Mouse (Mus musculus) CH12.LX (cell line): Measurements from ENCODE around the gene Ncf2.
A peak's percentile ranks its signal among the peaks of the same experiment; 100 is the strongest.

Experiments
- CTCF ChIP-seq, 2 experiments: IDR thresholded peaks in 1 of 2; conservative IDR thresholded peaks in 1 of 2; 2 replicates each; pipeline ENCODE4 v1.5.1; 2011 to 2012; ENCODE audit warnings: low read depth in 2 of 2, low read length in 2 of 2, improper control_type of control experiment in 1 of 2, inconsistent platforms in 1 of 2, mild to moderate bottlenecking in 1 of 2, moderate library complexity in 1 of 2
- E2F4 ChIP-seq: IDR thresholded peaks from 2 replicates; pipeline ENCODE4 v1.6.1; 2011; ENCODE audit warnings: low read depth, low read length, improper control_type of control experiment; ENCODE audit not compliant: insufficient replicate concordance
- POLR2A ChIP-seq: IDR thresholded peaks from 2 replicates; pipeline ENCODE4 v1.6.1; 2011; ENCODE audit warnings: low read depth, mild to moderate bottlenecking, improper control_type of control experiment, low read length

GRCm38 (mm10) chr1:152767749-152768488 lies 32.1 kb upstream of the Ncf2 start:
- TF ChIP-seq E2F4 (no peak), CTCF (conservative IDR thresholded peaks at IDR 0.05 in 1 of 2, IDR thresholded peaks at IDR 0.05 in 1 of 2; ENCODE audit: low read depth in 2 of 2, low read length in 2 of 2) (peak; percentile 69 to 92), POLR2A (no peak)
